Mouse (Mus musculus): ENCODE measurements around the gene Snx4. TPM values are rescaled to one million over a fixed set of nuclear protein-coding genes. Genes with fewer than 3 reads are reported as not detected.

Gene Snx4
- total and polyA plus RNA-seq, 3 experiments, result 11.7 to 21.7 (median 21.5) TPM

DNA sequence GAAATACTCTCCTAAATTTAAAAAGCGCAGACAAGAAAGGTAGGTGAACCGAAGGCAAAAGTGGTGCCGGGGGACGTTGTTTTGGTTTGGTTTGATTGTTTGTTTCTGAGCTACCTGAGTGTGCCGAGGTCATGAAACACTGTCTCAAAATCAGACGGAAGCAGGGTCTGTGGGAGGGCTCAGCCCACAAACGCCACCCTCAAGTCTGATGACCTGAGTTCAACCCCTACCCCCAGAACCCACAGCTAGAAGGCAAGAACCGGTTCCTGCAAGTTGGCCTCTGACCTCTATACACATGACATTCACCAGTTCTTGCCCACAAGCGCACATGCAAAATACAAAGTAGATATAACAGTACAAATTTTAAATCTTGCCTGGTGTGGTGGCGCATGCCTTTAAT is 86.4 kb downstream of the Snx4 start:
- Histone ChIP-seq H3K9ac (ENCODE audit: low read depth, low read length) (no peak overlapping the region), H3K4me3 (no peak overlapping the region), H3K4me1 (ENCODE audit: control insufficient read depth, insufficient read depth, low read length) (no peaks in the 10 kb centered on the region), H3K27ac (no peak overlapping the region), H3K27me3 (ENCODE audit: control insufficient read depth, insufficient read depth, low read length) (no peaks in the 10 kb centered on the region), H3K36me3 (ENCODE audit: control insufficient read depth, insufficient read depth, low read length) (no peaks in the 10 kb centered on the region), H3K79me2 (replicated peaks; ENCODE audit: control insufficient read depth, insufficient read depth, low read length) (no peaks in the 10 kb centered on the region)
- 71% methylated on average over 10 of the region's 10 CpGs for WGBS
- DNase-seq, result no peak
- intact Hi-C loops (cut with DNase I), result loop anchor here (10.0 kb wide), 2 partner anchors 147 to 407 kb away; no protein-coding TSS in a partner anchor
- TF ChIP-seq EP300 (IDR thresholded peaks at IDR 0.05; ENCODE audit: insufficient read depth, low read depth, low read length) (no peak), POLR2A (IDR thresholded peaks at IDR 0.05; ENCODE audit: insufficient read depth, low read depth, low read length) (no peak), CTCF (IDR thresholded peaks at IDR 0.05) (no peak)

DNA sequence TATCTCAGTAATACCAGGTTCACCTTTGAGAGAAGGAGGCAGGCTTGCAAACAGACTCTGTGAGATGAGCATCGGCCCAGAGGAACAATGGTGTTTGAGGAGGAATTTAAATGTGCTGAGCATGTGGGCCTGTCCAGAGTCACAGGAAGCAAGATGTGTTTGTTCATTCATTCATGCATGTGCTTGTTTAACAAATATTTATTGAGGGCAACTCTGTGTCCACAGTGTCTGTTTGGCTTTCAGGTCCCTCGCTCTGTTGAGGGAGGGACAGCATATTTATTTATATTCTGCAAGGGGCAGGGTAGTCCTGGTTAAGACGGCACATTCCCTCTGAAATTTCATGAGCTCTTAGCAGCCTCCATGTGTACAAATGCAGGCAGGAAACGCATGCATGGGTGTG is 87.2 kb downstream of the Snx4 start:
- intact Hi-C loops (cut with DNase I), result loop anchor here (10.0 kb wide), 2 partner anchors 146 to 406 kb away; no protein-coding TSS in a partner anchor
- 63% methylated on average over 4 of the region's 4 CpGs for WGBS
- H3K79me2 ChIP-seq (replicated peaks; ENCODE audit: control insufficient read depth, insufficient read depth, low read length), result no peaks in the 10 kb centered on the region
- H3K9ac ChIP-seq (ENCODE audit: low read depth, low read length), result no peak overlapping the region
- TF ChIP-seq CTCF (IDR thresholded peaks at IDR 0.05), result no peak
- no peak for TF ChIP-seq POLR2A (IDR thresholded peaks at IDR 0.05; ENCODE audit: insufficient read depth, low read depth, low read length)
- H3K36me3 ChIP-seq (ENCODE audit: control insufficient read depth, insufficient read depth, low read length), result no peaks in the 10 kb centered on the region
- no peaks in the 10 kb centered on the region for H3K4me1 ChIP-seq (ENCODE audit: control insufficient read depth, insufficient read depth, low read length)
- H3K27ac ChIP-seq, result no peak overlapping the region
- no peaks in the 10 kb centered on the region for H3K27me3 ChIP-seq (ENCODE audit: control insufficient read depth, insufficient read depth, low read length)
- H3K4me3 ChIP-seq, result no peak overlapping the region
- DNase-seq, result no peak

DNA sequence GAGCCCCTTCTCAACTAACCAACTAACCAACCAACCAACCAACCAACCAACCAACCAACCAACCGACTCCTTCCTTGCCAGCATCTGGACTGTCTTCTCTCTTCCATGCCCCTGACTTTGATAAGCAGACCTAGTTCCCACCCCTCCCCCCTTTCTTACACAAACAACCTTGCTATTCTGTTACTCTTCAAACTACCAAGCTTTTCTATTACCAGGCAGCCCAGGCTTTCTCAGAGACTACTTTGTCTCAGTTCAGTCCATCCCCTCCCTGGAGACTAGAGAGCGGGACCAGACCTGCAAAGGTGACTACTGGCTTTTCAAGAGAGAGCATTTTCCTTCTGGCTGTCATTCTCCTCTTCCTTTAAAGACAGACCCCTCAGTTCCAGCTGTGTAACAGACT is 88.2 kb downstream of the Snx4 start:
- H3K4me3 ChIP-seq, result no peak overlapping the region
- no peaks in the 10 kb centered on the region for H3K79me2 ChIP-seq (replicated peaks; ENCODE audit: control insufficient read depth, insufficient read depth, low read length)
- intact Hi-C loops (cut with DNase I), result loop anchor here (10.0 kb wide), 2 partner anchors 145 to 405 kb away; no protein-coding TSS in a partner anchor
- H3K4me1 ChIP-seq (ENCODE audit: control insufficient read depth, insufficient read depth, low read length), result no peaks in the 10 kb centered on the region
- H3K27ac ChIP-seq, result no peak overlapping the region
- TF ChIP-seq POLR2A (IDR thresholded peaks at IDR 0.05; ENCODE audit: insufficient read depth, low read depth, low read length), result no peak
- TF ChIP-seq EP300 (IDR thresholded peaks at IDR 0.05; ENCODE audit: insufficient read depth, low read depth, low read length), result no peak
- no peak for TF ChIP-seq CTCF (IDR thresholded peaks at IDR 0.05)
- H3K27me3 ChIP-seq (ENCODE audit: control insufficient read depth, insufficient read depth, low read length), result no peaks in the 10 kb centered on the region
- 71% methylated on average over 2 of the region's 2 CpGs for WGBS
- H3K36me3 ChIP-seq (ENCODE audit: control insufficient read depth, insufficient read depth, low read length), result no peaks in the 10 kb centered on the region
- DNase-seq, result no peak
- H3K9ac ChIP-seq (ENCODE audit: low read depth, low read length), result no peak overlapping the region

DNA sequence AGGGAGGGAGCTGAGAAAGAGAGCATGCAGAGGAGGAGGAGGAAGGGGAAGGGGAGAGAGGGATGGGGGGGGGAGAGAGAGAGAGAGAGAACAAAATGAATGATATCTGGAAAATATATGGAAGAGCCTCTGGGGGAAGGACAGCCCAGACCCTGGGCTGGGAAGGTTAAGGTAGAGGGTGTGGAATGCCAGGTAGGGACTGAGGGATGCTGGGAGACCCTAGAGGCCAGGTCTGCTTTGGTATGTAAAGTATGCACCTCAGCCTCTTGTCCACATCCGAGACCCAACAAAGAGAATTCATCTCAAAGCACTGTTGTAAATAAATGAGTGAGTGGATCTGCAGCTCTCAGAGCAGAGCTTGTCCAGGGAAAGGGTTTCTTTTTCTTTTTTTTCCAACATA is 91.1 kb downstream of the Snx4 start:
- Histone ChIP-seq H3K4me1 (ENCODE audit: control insufficient read depth, insufficient read depth, low read length) (no peaks in the 10 kb centered on the region), H3K36me3 (ENCODE audit: control insufficient read depth, insufficient read depth, low read length) (no peaks in the 10 kb centered on the region), H3K27me3 (ENCODE audit: control insufficient read depth, insufficient read depth, low read length) (no peaks in the 10 kb centered on the region), H3K4me3 (no peak overlapping the region), H3K9ac (ENCODE audit: low read depth, low read length) (no peak overlapping the region), H3K79me2 (replicated peaks; ENCODE audit: control insufficient read depth, insufficient read depth, low read length) (no peaks in the 10 kb centered on the region), H3K27ac (no peak overlapping the region)
- no peak for DNase-seq
- TF ChIP-seq POLR2A (IDR thresholded peaks at IDR 0.05; ENCODE audit: insufficient read depth, low read depth, low read length), result no peak
- no peak for TF ChIP-seq CTCF (IDR thresholded peaks at IDR 0.05)
- no peak for TF ChIP-seq EP300 (IDR thresholded peaks at IDR 0.05; ENCODE audit: insufficient read depth, low read depth, low read length)
- intact Hi-C loops (cut with DNase I), result no loop called here
- 90% methylated on average over 1 of the region's 1 CpGs for WGBS

DNA sequence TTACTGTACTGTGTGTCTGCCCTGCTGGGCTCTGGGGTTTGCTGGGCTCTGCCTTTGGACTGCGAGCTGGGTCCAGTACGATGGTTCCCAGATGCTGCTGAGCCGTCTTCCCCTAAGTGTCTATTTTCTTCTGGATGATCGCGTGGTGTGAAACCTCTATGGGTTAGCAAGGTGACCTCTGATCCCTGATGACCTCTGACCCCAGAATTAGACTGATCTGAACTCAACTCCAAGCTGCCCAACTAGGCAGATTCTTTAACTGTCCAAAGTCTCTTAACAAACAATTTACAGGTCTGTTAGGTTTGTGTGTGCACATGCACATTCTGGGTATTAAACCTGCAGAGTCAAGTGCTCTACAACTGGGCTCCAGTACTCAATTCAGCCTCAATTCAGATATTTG is 91.9 kb downstream of the Snx4 start:
- Histone ChIP-seq H3K27ac (no peak overlapping the region), H3K79me2 (replicated peaks; ENCODE audit: control insufficient read depth, insufficient read depth, low read length) (no peaks in the 10 kb centered on the region), H3K27me3 (ENCODE audit: control insufficient read depth, insufficient read depth, low read length) (no peaks in the 10 kb centered on the region), H3K4me1 (ENCODE audit: control insufficient read depth, insufficient read depth, low read length) (no peaks in the 10 kb centered on the region), H3K36me3 (ENCODE audit: control insufficient read depth, insufficient read depth, low read length) (no peaks in the 10 kb centered on the region), H3K9ac (ENCODE audit: low read depth, low read length) (no peak overlapping the region), H3K4me3 (no peak overlapping the region)
- 84% methylated on average over 5 of the region's 5 CpGs for WGBS
- intact Hi-C loops (cut with DNase I), result no loop called here
- DNase-seq, result no peak
- TF ChIP-seq POLR2A (IDR thresholded peaks at IDR 0.05; ENCODE audit: insufficient read depth, low read depth, low read length) (no peak), CTCF (IDR thresholded peaks at IDR 0.05) (no peak), EP300 (IDR thresholded peaks at IDR 0.05; ENCODE audit: insufficient read depth, low read depth, low read length) (no peak)

DNA sequence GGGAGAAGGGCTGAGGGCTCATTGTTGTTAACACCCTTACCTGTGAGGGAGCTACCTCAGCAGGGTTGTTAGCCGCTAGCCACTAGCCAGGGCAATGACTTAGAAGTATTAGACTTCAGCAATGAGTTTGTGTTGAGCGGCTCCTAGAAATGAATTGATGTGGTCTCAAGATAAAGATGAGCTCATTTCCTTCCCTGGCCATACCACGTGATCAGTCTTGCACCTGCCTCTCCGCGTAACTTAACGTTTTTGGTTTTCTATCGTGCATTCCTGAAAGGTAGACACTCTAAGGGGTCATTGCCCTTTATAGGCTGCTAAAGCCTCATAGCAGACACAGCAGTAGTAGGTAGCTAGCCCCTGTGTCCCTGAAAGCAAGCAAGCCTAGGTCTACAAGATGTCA is 92.4 kb downstream of the Snx4 start:
- Histone ChIP-seq H3K4me1 (ENCODE audit: control insufficient read depth, insufficient read depth, low read length) (no peaks in the 10 kb centered on the region), H3K79me2 (replicated peaks; ENCODE audit: control insufficient read depth, insufficient read depth, low read length) (no peaks in the 10 kb centered on the region), H3K4me3 (no peak overlapping the region), H3K36me3 (ENCODE audit: control insufficient read depth, insufficient read depth, low read length) (no peaks in the 10 kb centered on the region), H3K27me3 (ENCODE audit: control insufficient read depth, insufficient read depth, low read length) (no peaks in the 10 kb centered on the region), H3K27ac (no peak overlapping the region), H3K9ac (ENCODE audit: low read depth, low read length) (no peak overlapping the region)
- intact Hi-C loops (cut with DNase I), result no loop called here
- no peak for DNase-seq
- 72% methylated on average over 7 of the region's 7 CpGs for WGBS
- no peak for TF ChIP-seq EP300 (IDR thresholded peaks at IDR 0.05; ENCODE audit: insufficient read depth, low read depth, low read length)
- no peak for TF ChIP-seq POLR2A (IDR thresholded peaks at IDR 0.05; ENCODE audit: insufficient read depth, low read depth, low read length)
- no peak for TF ChIP-seq CTCF (IDR thresholded peaks at IDR 0.05)
